ENCODE assay signal across 8 mouse cellular contexts in the genomic region with DNA sequence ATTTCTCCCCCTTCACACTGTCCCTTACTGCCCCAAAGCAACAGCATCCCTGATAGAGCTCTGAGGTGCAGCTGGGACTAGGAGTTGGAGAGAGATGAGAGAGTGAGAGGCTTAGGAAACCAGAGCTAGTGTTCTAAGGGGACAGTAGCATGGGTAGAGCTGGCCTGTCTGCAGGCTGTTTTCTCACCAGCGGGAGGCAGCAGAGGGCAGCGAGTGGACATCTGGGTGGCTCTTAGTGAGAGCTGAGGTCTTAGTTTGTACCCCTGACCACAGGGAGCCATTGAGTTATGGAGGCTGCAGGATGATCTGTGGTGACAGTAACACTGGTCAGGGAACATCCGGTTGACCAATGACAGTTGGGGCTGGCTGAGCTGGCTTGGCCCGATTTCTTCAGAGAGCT.
DNase-seq lines count a peak whose midpoint lies in the region; ATAC-seq lines count a peak whose summit lies in the region.

No protein-coding gene starts in this region.

- no peaks in the 10 kb centered on the region for H3K27me3 ChIP-seq in intestine, embryonic 16.5 days (replicated peaks; ENCODE audit: control insufficient read depth, insufficient read depth, low read length)
- H3K27me3 ChIP-seq in midbrain, embryonic 10.5 days (ENCODE audit: low read depth, poor library complexity, severe bottlenecking): no peaks in the 10 kb centered on the region

- 40% methylated on average over 4 of the region's 4 CpGs for WGBS in intestine, embryonic 16.5 days
- 36% methylated on average over 4 of the region's 4 CpGs for WGBS in midbrain, embryonic 10.5 days

- H3K27ac ChIP-seq in intestine, embryonic 16.5 days (ENCODE audit: low read length): no peak overlapping the region
- no peak overlapping the region for H3K27ac ChIP-seq in midbrain, embryonic 10.5 days (replicated peaks)

- intact Hi-C loops in left cerebral cortex, postnatal 25 days (cut with DNase I): loop anchor here (1.0 to 2.0 kb wide), 2 partner anchors 105 to 257 kb away; no protein-coding TSS in a partner anchor

- no peak overlapping the region for H3K4me3 ChIP-seq in intestine, embryonic 16.5 days (ENCODE audit: low read length)
- H3K4me3 ChIP-seq in midbrain, embryonic 10.5 days: no peak overlapping the region

- peak; percentile 65 for DNase-seq in ZHBTc4 (ENCODE audit: low read depth, low spot score)
- peak; percentile 86 to 87 for DNase-seq in cerebellum, postnatal 36 days
- peak; percentile 69 for DNase-seq in gastrocnemius, postnatal 25 days
- DNase-seq in left cerebral cortex, postnatal 25 days (ENCODE audit: low spot score in 2 of 2): peak; percentile 73 to 77
- peak; percentile 71 for DNase-seq in midbrain, embryonic 10.5 days (ENCODE audit: low spot score)
- peak; percentile 64 to 67 for DNase-seq in right cerebral cortex, postnatal 36 days (ENCODE audit: low spot score in 2 of 2)
- DNase-seq in urinary bladder, postnatal 36 days (ENCODE audit: low spot score in 2 of 2): peak; percentile 85

- H3K36me3 ChIP-seq in intestine, embryonic 16.5 days (ENCODE audit: control insufficient read depth, insufficient read depth, low read length): peaks cover 4% of the 10 kb centered on the region; the same call in 1 of the 2 replicates
- H3K36me3 ChIP-seq in midbrain, embryonic 10.5 days: peaks cover 12% of the 10 kb centered on the region

- no peaks in the 10 kb centered on the region for H3K9me3 ChIP-seq in intestine, embryonic 16.5 days (ENCODE audit: control insufficient read depth, low read length)
- no peaks in the 10 kb centered on the region for H3K9me3 ChIP-seq in midbrain, embryonic 10.5 days (replicated peaks)

- no peak overlapping the region for H3K4me2 ChIP-seq in intestine, embryonic 16.5 days (ENCODE audit: low read depth, low read length)

- H3K9ac ChIP-seq in intestine, embryonic 16.5 days (ENCODE audit: low read depth, low read length): no peak overlapping the region

- peak; percentile 49 for ATAC-seq in intestine, embryonic 16.5 days

- H3K4me1 ChIP-seq in intestine, embryonic 16.5 days (ENCODE audit: control insufficient read depth, insufficient read depth, low read length): peaks cover 20% of the 10 kb centered on the region
- peaks cover 26% of the 10 kb centered on the region for H3K4me1 ChIP-seq in midbrain, embryonic 10.5 days
